Mouse (Mus musculus) CD8-positive naive resting alpha-beta T cell, adult 2 months (primary cell): ENCODE measurements around the gene Ppp6r2.

Experiments used
- DNase-seq, 2 experiments: peaks; one replicate each; pipeline ENCODE4 v3.0.0; 2022; ENCODE audit warnings: low read depth in 2 of 2, low spot score in 2 of 2

Ppp6r2 gene

DNA sequence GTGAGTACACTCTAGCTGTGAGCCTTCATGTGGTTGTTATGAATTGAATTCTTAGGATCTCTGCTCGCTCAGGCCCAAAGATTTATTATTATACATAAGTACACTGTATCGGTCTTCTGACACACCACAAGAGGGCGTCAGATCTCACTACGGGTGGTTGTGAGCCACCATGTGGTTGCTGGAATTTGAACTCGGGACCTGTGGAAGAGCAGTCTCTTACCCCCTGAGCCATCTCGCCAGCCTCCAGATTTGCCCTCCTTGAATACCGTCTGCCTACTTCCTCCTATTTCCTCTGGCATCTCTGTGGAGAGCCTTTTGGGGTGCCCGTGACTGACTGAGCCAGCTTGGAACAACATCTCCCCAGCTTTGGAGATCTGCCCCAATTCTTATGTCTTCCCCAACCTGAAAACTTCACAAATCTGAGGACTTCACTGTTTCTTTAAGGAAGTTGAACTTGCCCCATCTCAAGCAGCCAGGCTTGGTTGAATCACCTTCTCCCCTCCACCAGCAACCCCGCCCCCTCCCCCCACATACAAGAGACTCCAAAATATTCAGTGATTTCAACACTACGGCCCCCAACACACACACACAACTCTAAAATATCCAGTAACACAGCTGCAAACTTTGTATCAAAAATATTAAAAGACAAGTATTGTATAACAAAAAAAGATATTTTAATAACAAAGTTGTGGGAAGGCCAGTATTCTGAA, 29.6 kb upstream of the Ppp6r2 start:
- no peak for DNase-seq

DNA sequence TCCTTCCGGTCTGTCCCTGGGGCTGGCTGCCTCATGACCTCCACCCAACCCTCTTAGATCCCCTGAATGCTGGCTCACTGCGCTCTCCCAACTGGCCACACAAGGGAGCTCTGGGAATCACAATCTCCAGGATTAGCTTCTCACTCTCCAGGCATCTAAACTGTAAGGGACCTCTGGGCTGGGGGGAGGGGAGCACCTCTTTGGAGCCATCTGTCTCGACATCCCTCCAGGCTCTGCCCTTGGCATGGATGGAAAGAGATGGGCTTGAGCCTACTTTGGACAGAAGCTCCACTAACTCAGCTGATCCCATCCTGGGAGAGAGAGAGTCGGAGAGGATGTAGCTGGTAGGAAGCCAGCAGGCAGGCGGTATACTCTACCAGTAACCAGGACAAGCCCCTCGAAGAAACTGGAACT, 29.0 kb upstream of the Ppp6r2 start:
- no peak for DNase-seq

- no peak for DNase-seq
Measured at GRCm38 (mm10) chr15:89182842-89183241, 28.5 kb upstream of the Ppp6r2 start.

DNA sequence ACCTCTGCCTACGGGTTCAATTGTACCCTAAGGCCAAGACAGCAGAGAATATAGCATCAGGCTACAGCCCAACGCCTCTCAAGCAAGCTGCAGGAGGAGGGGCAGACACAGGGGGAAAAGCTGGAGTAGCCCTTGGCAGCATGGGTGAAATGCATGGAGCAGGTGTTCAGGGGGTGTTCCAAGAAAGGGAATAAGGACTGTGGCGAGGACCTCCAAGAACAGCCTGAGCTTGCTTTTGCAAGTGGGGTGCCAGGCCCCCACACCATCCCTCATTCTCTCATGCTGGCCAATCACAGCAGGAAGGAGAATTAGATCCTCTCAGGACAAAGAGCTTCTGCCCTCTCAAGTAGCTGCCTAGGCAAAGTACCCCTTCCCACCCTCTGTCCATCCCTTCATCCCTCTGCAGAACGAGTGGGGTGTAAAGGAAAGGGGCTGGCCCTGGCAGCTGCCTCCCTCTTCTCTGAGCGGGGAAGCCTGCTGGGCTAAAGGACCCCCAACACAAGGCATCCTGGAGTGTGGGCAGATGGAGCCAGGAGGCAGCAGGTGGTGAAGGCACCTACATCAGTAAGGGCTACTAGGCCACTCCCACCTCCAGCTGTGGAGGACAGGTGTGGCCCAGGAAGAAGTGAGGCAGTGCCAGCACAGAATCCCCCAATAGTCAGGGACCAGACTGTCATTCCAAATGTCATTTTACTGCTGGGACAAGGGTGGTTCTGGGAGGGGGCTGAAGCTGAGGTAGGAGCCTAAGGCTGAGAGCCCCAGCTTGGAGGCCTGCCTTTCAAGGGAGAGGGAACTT, 27.0 kb upstream of the Ppp6r2 start:
- no peak for DNase-seq

DNA sequence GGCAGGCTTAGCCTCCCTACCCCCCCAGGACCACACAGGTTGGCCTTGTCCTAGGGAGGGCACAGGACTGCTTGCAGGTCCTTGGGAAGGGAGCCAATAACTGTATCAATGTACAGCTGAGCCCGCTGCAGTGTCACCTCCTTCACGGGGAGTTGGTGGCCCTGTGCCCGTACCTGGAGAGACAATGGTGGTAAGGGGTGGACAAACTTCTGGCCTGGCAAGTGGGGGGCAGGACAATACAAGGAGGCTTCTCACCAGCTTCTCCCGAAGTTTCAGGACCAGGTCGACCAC, 26.5 kb upstream of the Ppp6r2 start:
- DNase-seq: no peak

GRCm38 (mm10) chr15:89195261-89195681, 16.1 kb upstream of the Ppp6r2 start:
- no peak for DNase-seq

DNA sequence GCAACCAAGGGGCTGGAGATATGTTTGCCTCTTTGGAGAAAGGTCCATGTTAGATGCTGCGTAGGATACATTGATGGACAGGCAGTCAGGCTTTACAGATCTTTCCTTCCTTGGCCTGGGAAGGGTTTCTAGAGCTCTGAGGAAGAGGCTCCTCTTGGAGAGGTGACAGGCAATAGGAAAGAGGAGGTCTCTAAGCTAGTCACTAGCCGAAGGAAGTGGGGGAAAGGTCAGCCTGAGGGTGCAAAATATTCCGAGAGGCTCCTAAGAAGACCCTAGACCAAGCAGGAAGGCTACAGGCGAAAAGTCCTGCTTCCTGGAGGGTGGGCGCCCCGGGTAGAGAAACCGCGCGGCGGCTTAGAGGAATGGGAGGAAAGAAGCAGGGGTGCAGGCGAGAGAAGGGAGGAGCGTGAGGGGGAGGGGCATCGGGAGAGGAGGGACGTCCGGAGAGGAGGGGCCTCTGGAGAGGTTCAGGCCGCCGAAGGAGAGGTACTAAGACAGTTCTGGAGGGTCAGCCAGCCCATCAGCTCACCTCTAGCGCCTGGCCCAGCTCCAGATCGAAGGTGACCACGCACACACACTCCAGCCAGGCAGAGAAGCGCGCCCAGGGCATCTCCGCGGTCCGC, 15.6 kb upstream of the Ppp6r2 start:
- peak; percentile 63 to 81 for DNase-seq

- DNase-seq: peak; percentile 97 to 98
Measured at GRCm38 (mm10) chr15:89196313-89196706, 15.0 kb upstream of the Ppp6r2 start, which contains the start of gene Dennd6b. Dennd6b (minus strand) TSS chr15:89196496.

DNA sequence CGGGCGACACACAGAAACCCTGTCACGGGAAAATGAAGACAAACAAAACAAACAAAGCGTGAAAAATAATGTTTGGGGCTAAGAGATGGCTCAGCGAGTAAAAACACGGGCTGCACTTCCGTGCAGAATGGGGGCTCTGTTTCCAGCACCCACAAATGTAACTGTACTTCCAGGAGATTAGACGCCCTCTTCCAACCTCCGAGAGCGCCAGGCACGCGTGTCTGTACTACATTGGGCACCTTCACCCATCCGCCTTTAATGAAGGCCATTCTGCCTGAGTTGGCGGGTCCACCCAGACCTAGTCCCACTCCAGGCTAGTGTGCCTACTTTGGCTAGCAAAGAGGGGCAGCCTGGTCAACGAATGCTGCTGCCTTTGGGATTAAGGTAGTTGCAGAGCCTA, 14.3 kb upstream of the Ppp6r2 start:
- DNase-seq: no peak

- no peak for DNase-seq
Measured at GRCm38 (mm10) chr15:89207457-89207856, 3.9 kb upstream of the Ppp6r2 start.

GRCm38 (mm10) chr15:89209886-89210761, 1.2 kb upstream of the Ppp6r2 start:
- peak; percentile 82 to 94 for DNase-seq

GRCm38 (mm10) chr15:89211716-89212461, 536 bp downstream of the Ppp6r2 start:
- DNase-seq: no peak

DNA sequence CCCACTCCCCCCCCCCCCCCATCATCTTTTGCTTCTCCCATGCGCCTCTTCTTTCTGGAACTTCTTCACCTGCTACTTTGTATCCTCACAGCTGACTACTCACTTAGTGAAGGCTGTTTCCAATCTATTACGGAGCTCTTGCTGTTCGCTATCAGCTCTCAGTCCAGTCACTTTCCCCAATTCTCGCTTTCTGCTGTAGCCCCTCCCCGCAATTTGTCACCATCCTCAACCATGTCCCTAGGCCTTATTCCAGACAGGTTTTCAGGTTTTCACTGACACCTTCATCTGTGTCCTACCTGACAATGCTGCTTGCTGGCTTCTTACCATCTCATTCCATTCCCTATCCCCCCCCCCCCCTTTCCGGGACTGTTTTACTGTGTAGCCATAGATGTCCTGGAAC, 1.1 kb downstream of the Ppp6r2 start:
- DNase-seq: no peak

GRCm38 (mm10) chr15:89213517-89213916, 2.2 kb downstream of the Ppp6r2 start:
- no peak for DNase-seq

GRCm38 (mm10) chr15:89214953-89215352, 3.6 kb downstream of the Ppp6r2 start:
- DNase-seq: no peak

- no peak for DNase-seq
Measured at GRCm38 (mm10) chr15:89215611-89216233, 4.4 kb downstream of the Ppp6r2 start.

DNA sequence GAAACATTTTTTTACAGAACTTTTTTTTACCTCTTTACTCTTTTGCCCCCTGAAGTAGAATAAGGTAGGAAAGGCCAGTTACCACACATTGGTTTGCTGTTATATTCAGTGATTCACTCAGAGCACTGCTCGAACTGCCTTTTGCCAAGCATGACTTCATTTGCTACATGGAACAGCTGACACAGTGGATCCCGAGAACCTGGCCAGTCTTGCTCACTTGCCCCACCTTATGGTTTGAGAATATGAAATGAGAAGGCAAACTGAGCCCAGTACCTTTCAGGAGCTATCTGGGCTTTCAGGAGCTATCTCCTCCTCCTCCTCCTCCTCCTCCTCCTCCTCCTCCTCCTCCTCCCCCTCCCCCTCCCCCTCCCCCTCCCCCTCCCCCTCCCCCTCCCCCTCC, 22.2 kb downstream of the Ppp6r2 start:
- DNase-seq: no peak

DNA sequence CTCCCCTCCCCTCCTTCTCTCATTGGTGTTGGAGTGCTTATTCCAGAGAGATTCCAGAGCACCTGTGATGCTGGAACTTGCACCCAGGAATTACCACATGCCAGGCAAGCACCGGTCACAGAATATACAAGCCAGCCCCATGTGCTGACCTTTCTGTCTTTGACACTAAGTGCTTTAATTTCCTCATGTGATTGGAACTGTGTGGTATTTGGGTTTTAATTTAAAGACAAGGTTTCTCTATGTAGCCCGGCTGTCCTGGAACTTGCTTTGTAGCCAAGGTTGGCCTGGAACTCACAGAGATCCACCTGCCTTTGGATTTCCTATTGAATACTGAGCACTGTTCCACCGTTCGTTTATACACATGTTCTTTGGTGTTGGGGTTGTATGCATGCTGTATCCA, 22.7 kb downstream of the Ppp6r2 start:
- DNase-seq: no peak

DNA sequence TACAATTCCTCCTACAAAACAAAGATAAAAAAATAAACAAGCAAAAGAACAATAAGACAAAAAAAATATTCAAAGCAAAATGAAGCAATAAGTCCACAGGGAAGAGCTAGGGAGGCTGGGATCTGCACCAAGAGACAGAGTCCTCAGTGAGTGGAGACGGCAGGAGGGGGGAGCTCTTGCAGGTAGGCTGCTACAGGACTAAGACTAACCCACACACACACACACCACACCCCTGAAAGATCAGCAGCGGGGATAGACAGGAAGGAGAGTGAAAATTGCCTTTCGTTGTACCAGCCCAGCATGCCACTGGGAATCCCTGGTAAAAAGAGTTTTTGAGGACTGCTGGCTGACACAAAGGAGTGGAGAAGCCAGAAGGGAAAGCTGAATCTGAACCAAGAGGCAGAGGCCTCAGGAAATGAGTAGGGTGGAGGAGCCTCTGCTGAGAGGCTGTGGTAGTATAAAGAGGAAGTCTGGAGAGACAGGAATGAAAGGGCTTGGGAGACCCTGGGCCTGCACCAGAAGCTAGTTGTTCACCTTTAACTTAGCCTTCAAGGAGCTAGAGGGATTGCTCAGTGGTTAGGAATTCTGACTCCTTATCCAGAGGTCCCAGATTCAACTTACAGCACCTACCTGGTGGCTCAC, 28.5 kb downstream of the Ppp6r2 start:
- DNase-seq: no peak

DNA sequence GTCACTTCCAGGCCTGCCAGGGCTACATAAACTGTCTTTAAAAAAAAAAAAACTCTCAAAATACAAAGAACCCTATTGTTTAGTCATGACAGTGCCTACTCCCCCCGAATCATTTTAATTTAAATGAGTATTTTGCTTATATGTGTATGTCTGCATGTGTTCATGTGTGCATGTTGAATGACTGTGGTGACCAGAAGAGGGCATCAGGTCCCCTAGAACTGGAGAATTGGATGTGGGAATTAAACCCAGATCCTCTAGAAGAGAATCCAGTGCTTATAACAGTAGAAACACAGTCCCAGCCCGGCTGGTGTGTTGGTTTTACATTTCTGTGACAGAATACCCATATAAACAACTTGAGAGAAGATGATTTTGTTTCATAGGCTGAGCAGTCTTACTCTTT, 29.7 kb downstream of the Ppp6r2 start:
- no peak for DNase-seq
